8 mouse cellular contexts compared by ENCODE assay signal in the genomic region with DNA sequence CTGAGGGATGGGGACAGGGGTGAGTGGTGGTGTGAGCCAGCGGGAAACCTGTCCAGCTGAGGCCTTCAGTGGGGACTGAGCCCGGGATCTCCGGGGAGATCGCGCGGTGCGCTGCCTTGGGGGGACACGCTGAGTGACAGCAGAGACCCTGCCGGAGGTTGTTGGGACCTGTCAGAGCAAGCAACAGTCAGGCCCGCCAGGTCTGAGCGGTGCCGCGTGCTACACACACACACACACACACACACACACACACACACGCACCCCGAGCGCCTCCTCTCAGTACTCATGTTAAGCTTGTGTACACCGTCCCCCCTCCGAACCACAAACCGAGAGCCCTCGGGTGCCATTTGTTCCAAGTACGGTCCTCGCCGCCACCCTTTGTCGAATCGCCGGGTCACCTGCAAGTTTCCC. TPM values are rescaled to one million over a fixed set of nuclear protein-coding genes. Genes with fewer than 3 reads are reported as not detected.
A peak's percentile ranks its signal among the peaks of the same experiment; 100 is the strongest.
DNase-seq lines count a peak whose midpoint lies in the region; ATAC-seq and TF ChIP-seq lines count a peak whose summit lies in the region.

No protein-coding gene starts in this region.

- no peaks in the 10 kb centered on the region for H3K36me3 ChIP-seq in forebrain, embryonic 10.5 days (replicated peaks)
- H3K36me3 ChIP-seq in liver, embryonic 14.5 days (replicated peaks; ENCODE audit: control insufficient read depth, insufficient read depth, low read depth): no peaks in the 10 kb centered on the region
- no peaks in the 10 kb centered on the region for H3K36me3 ChIP-seq in neural tube, embryonic 12.5 days

- peaks cover 36% of the 10 kb centered on the region for H3K4me1 ChIP-seq in forebrain, embryonic 10.5 days
- H3K4me1 ChIP-seq in liver, embryonic 14.5 days (replicated peaks; ENCODE audit: control insufficient read depth in 2 of 2, insufficient read depth in 2 of 2, low read length in 1 of 2): no peaks in the 10 kb centered on the region
- H3K4me1 ChIP-seq in neural tube, embryonic 12.5 days: peaks cover 10% of the 10 kb centered on the region; the same call in 1 of the 2 replicates

- H3K27me3 ChIP-seq in forebrain, embryonic 10.5 days (ENCODE audit: poor library complexity, severe bottlenecking): peaks cover 60% of the 10 kb centered on the region
- H3K27me3 ChIP-seq in liver, embryonic 14.5 days (ENCODE audit: control insufficient read depth, insufficient read depth, low read length): peaks cover 25% of the 10 kb centered on the region
- H3K27me3 ChIP-seq in neural tube, embryonic 12.5 days (replicated peaks): peaks cover 28% of the 10 kb centered on the region

- no peak overlapping the region for H3K9ac ChIP-seq in liver, embryonic 14.5 days (replicated peaks)
- peak overlapping the region; percentile 55 for H3K9ac ChIP-seq in neural tube, embryonic 12.5 days

- peak overlapping the region; percentile 54 for H3K4me2 ChIP-seq in liver, embryonic 14.5 days (ENCODE audit: low read depth)
- H3K4me2 ChIP-seq in neural tube, embryonic 12.5 days (replicated peaks): peak overlapping the region; percentile 99

- TF ChIP-seq EP300 in liver, embryonic 14.5 days (IDR thresholded peaks at IDR 0.05; ENCODE audit: low read depth): no peak

- peak; percentile 86 for DNase-seq in heart, adult 11 months
- no peak for DNase-seq in heart, adult 9 months (ENCODE audit: low spot score in 2 of 2)
- DNase-seq in Muller cell, postnatal 12 days (ENCODE audit: inconsistent ontology term): peak; percentile 20
- DNase-seq in forebrain, embryonic 10.5 days (ENCODE audit: extremely low spot score, low spot score): peak; percentile 55
- DNase-seq in induced T-regulatory cell, adult 2 months (ENCODE audit: low read depth): peak; percentile 19
- DNase-seq in liver, embryonic 14.5 days (ENCODE audit: low read depth in 3 of 3, low spot score in 3 of 3): no peak
- no peak for DNase-seq in c-Kit-positive CD71-positive TER-119-positive erythroid progenitor cells, embryonic 14.5 days (ENCODE audit: low spot score)

- peak overlapping the region; percentile 81 for H3K27ac ChIP-seq in forebrain, embryonic 10.5 days
- H3K27ac ChIP-seq in liver, embryonic 14.5 days: no peak overlapping the region
- no peak overlapping the region for H3K27ac ChIP-seq in neural tube, embryonic 12.5 days

- 0% methylated on average over 25 of the region's 26 CpGs for WGBS in forebrain, embryonic 10.5 days
- WGBS in liver, embryonic 14.5 days (ENCODE audit: insufficient replicate concordance): under 1% methylated on average over 21 of the region's 26 CpGs
- under 1% methylated on average over 26 of the region's 26 CpGs for WGBS in neural tube, embryonic 12.5 days

- H3K9me3 ChIP-seq in forebrain, embryonic 10.5 days: no peaks in the 10 kb centered on the region
- H3K9me3 ChIP-seq in liver, embryonic 14.5 days (ENCODE audit: control insufficient read depth, low read length): no peaks in the 10 kb centered on the region
- H3K9me3 ChIP-seq in neural tube, embryonic 12.5 days: no peaks in the 10 kb centered on the region

- no peak for TF ChIP-seq CTCF in liver, embryonic 14.5 days (IDR thresholded peaks at IDR 0.05; ENCODE audit: low read depth)

- ATAC-seq in liver, embryonic 14.5 days (ENCODE audit: insufficient read depth): no peak
- peak; percentile 81 for ATAC-seq in neural tube, embryonic 12.5 days (ENCODE audit: low FRiP score, low read depth)

- H3K4me3 ChIP-seq in forebrain, embryonic 10.5 days: peak overlapping the region; percentile 63
- peak overlapping the region; percentile 38 to 39 for H3K4me3 ChIP-seq in liver, embryonic 14.5 days (ENCODE audit: insufficient read depth in 1 of 2, low read depth in 2 of 2, low read length in 2 of 2)
- H3K4me3 ChIP-seq in neural tube, embryonic 12.5 days: peak overlapping the region; percentile 60

RNA-seq across cellular contexts. Expression of a gene that starts 0.7 kb away (rescaled TPM):
- 8.8 and 10.7 TPM in 2 replicates for polyA plus RNA-seq in forebrain, embryonic 10.5 days (2016; fragmentation: Nextera tagmentation; extraction: Ambion mirVana)
- 0.74 and 0.90 TPM in 2 replicates for polyA plus RNA-seq in liver, embryonic 14.5 days (2012; rRNA removed)
- polyA plus RNA-seq in liver, embryonic 14.5 days (2014; fragmentation: Nextera tagmentation; extraction: Ambion mirVana): 1.0 and 1.5 TPM in 2 replicates
- 5.8 and 6.5 TPM in 2 replicates for polyA plus RNA-seq in neural tube, embryonic 12.5 days (2016; fragmentation: Nextera tagmentation; extraction: Ambion mirVana)

Comparison
In these comparisons a context has a peak if more than half of its experiments do, and no peak if none do; other contexts are left out.
1. DNase-seq: peak in heart, adult 11 months (single experiment), Muller cell, postnatal 12 days (single experiment), forebrain, embryonic 10.5 days (single experiment) and induced T-regulatory cell, adult 2 months (single experiment); none in heart, adult 9 months (0 of 2), liver, embryonic 14.5 days (0 of 3) and c-Kit-positive CD71-positive TER-119-positive erythroid progenitor cells, embryonic 14.5 days (single experiment).
2. Peak in every context shown above with its lines, with median percentiles within 50 percentile points of each other: H3K4me3 ChIP-seq.